Mouse (Mus musculus): ENCODE data around the gene Ints11. TPM values are rescaled to one million over a fixed set of nuclear protein-coding genes. Genes with fewer than 3 reads are reported as not detected.
A peak's percentile ranks its signal among the peaks of the same experiment; 100 is the strongest.

Gene Ints11
- total RNA-seq, 2 experiments from 2014 or later, result 14.7 to 14.9 TPM

DNA sequence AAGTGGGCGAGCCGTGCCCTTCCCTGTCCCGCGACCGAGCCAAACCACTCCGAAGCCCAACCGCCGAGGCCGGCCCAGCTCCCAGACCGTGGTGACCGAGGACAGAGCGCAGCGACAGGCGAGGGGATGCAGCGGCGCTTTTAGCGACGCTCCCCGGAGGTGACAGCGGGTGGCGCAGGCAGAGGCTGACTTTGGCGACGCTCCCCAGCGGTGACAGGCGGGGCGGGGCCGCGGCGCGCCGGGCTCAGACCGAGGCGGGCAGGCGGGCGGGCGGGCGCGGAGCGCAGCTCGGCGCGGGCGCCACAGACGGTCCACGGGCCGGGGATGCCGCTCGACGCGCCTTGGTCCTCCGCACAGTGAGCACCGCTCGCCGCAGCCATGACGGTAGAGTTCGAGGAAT is 22.7 kb downstream of the Ints11 start:
- DNase-seq, result peak; percentile 88 to 89

DNA sequence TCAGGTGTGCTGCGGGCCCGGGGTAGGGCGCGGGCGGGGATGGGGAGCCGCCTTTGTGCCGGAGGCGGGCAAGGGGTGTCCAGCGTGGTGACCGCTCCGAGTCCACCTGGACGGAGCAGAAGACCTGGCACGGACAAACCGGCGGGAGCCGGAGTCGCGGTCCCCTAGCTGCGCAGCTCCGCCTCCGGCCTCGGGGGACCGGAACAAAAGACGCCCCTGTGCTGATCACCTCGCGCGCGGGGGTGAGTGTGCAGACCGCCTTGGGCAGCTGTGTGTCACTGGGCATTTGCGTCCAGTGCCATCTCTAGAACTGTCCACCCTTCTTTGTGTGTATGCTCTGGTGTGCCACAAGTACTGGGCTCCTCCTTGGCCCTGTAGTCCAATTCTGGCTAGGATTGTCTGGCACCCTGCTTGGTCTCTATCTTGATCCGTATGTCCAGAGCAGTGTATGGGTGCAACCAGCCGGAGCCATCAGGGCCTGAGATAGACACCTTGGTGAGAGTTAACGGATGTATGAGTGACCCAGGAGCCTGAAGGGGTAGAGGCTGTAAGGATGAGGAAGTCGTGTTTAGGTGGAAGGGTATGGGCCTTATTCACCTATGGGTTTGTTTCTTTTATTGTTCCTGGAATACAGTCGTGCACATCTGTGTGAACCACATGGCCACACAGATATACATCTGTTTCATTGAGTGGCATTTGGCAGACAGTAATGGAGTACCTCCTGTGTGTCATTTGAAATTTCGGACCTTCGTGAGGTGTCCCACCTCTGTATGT is 23.3 kb downstream of the Ints11 start:
- DNase-seq, result peak in 1 of 2 experiments; percentile 52

DNA sequence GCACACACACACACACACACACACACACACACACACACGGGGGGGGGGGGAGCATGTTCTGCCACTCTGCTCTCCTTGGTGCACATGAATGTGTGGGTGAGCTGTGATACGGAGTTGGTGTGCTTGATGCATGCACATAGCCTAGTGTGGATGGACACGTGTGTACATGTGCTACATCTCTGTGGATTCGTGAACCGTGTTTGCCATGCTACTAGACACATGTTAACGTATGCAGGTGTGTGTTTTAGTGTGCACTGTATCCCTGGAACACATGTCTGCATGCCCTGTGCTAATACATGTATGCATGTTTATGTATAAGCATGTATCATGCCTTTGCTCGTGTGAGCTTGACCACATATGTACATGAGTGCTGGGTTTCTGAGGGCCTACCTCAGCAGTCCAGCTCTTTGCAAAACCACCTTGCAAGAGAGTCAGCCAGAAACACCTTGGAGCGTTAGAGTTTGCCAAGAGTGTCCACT is 23.9 kb downstream of the Ints11 start:
- DNase-seq, result no peak

DNA sequence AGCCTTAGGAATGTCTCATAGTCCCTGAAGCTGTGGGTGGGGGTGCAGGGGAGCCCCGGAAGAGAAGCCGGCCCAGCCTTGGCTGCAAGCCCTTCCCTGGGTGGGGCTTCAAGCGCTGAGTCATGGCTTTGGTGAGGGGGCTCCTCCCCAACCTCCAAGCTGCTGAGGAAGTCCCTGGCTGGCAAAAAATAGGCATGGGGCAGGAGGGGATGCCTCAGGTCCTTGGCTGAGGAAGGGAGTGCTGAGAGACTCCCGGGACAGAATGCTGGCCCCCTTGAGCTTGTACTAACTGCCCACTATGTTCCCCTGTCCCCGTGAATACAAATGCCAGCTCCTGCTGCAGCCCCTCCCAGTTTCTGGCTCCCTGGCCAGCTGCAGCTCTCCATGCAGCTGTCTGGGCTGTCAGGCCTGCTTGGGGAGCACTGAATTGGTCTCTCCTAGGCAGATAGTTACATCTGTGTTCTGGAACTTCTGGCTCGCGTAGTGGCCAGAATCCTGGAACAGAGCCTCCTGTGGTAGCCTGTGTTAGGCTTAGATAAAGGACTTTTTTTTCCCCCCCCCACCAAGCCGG is 25.1 kb downstream of the Ints11 start:
- peak; percentile 88 to 92 for DNase-seq

DNA sequence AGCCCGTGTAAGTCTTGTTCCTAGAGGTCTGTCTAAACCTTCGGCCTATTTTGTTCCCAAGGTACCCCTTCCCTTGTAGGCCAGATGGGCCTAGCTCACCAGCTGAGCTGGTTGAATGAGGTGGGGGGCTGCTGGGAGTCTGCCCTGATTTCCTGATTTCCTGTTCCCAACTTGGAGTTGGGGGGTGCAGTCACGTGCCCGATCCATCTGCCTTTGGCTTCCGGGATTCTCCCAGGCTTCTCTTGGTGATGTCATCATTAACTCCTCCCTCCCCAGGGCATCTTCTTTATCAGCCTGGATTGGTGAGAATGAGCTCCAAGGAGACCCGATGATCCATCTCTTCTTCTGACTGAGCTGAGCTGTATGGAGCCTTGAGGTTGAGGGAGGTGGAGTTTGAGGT is 25.9 kb downstream of the Ints11 start:
- peak; percentile 72 to 81 for DNase-seq

DNA sequence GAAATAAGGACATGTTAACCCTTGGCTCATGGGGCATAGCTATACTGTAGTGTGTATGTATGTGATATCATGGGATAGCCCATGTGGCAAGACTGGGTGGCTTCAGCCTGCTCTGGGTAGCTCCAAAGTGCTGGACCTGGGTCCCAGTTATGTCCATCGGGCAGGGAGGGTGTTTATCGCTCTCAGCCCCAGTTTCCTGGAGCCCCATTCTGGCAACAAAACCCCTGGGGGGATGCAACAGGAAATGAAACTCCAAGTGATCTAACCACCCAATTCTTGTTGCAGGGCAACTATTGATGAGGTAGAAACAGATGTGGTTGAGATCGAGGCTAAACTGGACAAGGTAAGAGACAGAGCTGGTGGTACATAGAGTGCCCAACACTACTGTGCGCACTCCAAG is 26.5 kb downstream of the Ints11 start:
- no peak for DNase-seq

DNA sequence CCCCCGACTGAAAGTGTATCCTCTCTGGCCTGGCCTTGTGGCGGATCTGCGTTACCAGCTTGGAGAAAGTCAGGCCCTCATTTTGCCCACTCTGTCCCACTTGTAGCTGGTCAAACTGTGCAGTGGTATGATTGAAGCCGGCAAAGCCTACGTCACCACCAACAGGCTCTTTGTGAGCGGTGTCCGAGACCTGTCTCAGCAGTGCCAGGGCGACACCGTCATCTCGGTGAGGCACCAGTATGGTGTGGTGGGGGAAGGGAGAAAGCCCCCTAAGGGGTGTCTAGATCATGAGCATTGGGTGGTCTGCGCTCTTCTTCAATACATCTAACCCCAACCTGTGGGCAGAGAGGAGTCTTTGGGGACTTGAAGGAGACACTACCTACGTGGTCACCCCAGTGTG is 27.1 kb downstream of the Ints11 start:
- no peak for DNase-seq

DNA sequence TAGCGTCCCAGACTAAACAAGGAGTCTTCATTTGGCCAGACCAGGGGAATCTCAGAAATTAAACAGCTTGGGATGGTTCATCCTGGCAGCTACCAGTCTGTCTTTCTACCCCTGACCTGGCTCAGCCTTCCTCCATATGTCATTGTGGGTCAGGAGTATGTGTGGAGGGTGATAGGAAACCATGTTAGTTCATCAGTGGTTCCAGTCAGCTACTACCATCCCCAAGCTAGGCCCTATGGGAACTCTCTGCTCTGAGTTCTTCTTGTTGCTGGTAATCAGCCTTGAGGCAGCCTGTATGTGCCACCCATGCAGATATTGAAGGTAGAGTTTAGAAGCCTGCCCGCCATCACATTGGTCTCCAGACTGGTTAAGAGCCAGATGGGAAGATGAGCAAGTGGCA is 29.0 kb downstream of the Ints11 start:
- no peak for DNase-seq

DNA sequence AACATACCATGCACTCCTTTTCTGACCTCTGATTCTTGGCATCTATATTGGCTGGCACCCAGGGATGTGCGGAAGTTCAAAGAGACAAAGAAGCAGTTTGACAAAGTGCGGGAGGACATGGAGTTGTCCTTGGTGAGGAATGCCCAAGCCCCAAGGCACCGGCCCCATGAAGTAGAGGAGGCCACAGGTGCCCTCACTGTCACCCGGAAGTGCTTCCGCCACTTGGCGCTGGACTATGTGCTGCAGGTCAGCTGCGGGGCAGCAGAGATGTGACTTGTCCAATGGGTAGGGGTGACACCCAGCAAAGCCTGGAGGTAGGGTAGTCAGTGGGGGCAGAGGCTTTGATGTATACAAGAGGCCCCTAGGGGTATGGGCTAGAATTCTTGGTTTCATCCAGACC is 30.0 kb downstream of the Ints11 start:
- peak in 1 of 2 experiments; percentile 5 for DNase-seq

DNA sequence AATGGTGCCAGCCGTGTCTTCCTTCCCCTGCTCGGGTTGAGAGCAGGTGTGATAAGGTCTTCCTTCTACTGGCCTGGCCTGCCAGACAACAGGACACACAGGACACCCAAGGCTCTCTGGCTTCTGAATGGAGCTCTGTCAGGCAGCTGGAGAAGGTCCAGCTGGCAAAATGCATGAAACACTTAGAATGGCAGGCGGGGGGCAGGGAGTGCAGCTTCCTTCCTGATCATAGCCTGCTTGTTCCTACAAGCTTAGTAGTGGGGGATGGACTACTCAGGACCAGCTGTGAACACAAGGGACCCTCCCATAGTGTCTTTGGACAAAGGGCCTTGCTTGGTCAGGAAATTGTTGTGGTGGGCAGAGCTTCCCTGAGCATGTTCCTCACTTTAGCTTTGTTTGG is 31.9 kb downstream of the Ints11 start:
- DNase-seq, result peak; percentile 52 to 59

DNA sequence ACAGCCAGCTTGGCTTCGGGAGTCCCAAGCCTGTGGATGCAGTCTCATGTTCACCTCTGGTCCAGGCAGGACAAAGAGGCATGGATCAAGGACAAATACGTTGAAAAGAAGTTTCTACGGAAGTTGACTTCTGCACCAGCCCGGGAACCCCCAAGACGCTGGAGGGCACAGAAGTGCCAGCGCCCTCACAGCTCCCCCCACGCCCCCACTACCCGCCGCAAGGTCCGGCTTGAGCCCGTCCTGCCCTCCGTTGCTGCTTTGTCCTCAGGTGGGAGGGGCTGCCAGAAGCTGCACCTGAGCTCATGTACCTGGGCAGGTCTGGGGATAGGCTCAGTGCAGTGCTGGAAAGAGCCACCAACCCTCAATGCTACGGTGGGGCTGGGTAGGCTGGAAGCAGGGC is 33.9 kb downstream of the Ints11 start:
- peak in 1 of 2 experiments; percentile 1 for DNase-seq

DNA sequence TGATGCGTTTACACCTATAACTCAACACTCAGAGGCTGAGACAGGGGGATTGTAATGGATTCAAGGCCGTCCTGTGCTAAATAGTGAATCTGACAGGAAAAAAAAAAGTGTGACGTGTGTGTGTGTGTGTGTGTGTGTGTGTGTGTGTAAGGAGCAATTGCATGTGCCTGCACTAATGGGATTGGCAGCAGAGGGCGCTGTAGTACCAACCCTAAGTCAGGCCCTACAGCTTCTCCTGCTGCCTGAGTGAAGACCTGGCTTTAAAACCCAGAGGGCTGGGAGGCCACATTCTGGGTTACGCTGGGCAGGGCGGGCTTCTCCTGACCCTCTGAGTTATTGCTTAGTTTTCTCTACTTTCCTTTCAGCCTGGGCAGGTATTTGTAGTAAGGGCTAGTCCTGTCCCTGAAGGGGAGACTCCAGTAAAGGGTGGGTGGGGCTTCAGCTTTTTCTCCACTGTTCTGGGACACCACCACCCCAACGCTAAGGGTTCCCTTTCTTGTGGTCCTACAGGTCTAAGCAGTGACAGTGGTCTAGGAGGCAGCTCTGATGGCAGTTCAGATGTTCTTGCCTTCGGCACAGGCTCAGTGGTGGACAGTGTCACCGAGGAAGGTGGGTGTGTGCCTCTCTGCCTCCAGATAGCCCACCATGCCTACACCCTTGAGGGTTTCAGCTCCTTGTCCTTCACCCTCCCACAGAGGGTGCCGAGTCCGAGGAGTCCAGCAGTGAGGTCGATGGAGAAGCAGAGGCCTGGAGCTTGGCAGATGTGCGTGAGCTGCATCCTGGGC is 35.2 kb downstream of the Ints11 start:
- DNase-seq, result peak in 1 of 2 experiments; percentile 5

DNA sequence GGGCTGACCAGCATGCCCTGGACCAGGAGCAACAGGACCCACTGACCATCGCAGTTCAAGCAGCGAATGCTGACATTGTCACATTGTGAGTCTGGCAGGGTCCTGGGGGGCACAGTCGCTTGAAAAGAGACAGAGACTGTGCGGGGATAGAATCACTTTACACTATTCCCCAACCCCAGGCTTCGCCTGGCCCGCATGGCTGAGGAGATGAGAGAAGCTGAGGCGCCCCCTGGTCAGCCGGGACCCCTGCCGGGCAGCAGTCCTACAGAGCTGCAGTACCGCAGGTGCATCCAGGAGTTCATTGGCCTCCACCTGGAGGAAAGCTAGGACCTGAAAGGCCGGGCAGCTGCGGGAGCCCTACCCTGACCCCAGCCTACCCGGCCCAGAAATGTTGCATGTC is 36.3 kb downstream of the Ints11 start:
- no peak for DNase-seq

DNA sequence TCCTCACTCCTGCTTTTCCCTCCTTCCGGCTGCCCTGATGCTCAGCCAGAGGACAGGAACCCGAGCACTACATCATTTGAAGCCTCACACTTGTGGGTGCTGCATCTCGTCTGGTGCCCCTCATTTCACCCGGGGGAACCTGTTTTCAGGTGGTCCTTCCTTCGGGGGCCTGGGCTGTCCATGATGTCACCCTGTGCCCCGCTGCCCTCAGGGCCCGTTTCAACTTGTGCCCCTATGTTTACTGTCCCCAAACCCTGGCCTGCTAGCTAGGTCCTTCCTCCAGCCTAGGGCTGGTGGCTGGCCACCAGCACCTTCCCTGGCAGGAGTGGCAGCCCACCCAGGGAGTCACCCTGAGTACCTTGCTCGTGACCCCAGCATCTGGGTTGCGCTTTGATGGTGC is 36.8 kb downstream of the Ints11 start:
- DNase-seq, result peak in 1 of 2 experiments; percentile 1

DNA sequence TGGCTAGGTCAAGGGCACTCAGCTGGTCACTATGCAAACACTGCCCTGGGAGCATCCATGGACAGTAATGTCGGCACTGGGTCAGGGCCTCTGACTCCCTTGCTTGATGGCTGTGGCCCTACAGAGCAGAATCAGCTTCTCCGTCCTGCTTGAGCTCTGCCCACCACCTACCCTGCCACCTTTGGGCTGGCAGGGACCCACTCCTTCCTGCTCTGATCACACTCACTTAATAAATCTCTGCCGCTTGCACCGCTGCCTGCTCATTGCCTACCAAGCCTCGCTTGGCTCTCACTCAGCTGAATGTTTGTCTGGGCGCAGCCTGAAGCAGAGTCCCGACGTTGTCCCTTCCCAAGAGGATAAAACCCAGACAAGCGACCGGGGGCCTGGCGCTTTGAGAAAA is 37.7 kb downstream of the Ints11 start:
- DNase-seq, result peak in 1 of 2 experiments; percentile 1

DNA sequence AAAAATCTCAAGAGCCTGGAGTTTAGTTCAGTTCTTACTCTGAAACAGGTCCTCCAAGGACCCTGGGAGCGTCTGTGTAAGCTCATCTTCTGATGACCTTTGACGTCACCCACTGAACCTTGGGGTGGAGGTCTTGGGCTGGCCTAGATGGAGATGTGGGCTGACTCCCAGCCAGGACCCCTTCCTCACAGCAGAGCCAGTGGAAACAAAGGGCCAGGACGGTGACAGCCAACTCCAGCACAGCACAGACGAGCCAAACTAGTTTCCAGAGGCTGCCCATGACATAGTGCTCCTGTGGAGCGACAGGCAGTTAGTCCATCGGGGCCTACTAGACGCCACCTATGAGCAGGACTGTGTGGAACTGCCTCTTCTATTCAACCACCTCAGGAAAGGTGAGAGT is 38.9 kb downstream of the Ints11 start:
- DNase-seq, result peak; percentile 1

DNA sequence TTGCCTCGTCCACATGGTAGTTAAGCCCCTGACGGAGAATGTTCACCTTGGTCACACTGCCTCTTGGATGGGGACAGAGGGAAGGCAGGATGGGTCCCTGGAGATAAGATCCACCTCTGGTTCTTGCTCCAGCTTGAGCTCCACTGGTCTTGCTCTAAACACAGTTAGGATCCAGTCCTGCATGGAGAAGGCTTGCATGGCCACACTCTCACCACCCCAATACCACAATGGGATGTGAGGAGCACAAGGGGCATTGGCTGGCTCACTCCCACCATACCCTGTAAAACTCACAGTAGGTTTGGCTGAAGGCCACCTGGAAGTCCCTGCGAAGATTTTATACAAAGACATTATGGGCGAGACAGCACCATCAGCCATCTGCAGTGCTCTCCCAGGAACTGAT is 39.4 kb downstream of the Ints11 start:
- peak in 1 of 2 experiments; percentile 1 for DNase-seq

DNA sequence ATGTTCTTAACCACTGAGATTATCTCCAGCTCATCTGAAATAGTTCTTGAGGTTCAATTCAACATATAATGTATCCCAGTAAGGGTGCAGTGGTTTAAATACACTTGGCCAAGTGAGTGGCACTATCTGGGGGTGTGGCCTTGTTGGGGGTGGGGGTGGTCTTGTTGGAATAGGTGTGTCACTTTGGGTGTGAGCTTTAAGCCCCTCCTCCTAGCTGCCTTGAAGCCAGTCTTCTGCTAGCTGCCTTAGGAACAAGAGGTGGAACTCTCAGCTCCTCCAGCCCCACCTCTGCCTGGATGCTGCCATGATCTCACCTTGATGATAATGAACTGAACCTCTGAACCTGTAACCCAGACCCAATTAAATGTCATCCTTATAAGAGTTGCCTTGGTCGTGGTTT is 62.7 kb downstream of the Ints11 start:
- no peak for DNase-seq

Small RNA genes within 50 kb of the gene (microRNA-seq; reads per million reads assigned to microRNA genes)
- gene Gm22991, result 0 reads per million in 2 experiments

Other genes starting within 250 kb of the Ints11 start
- gene Cdk11b, start 244.7 kb upstream of the Ints11 start, total RNA-seq (2021), result 10 to 100 TPM; 26.4 to 26.7 TPM
- gene Gm10563, start 224.1 kb upstream of the Ints11 start, total RNA-seq (2021), result not detected
- 1 to 10 TPM; 7.0 to 7.2 TPM for gene Mmp23, start 216.2 kb upstream of the Ints11 start, total RNA-seq (2021)
- gene Mib2, start 200.3 kb upstream of the Ints11 start, total RNA-seq (2021), result 10 to 100 TPM; 24.1 to 24.7 TPM
- 1 to 10 TPM; 1.1 to 1.8 TPM for gene Fndc10, start 175.2 kb upstream of the Ints11 start, total RNA-seq (2021)
- gene Ssu72, start 164.7 kb upstream of the Ints11 start, total RNA-seq (2021), result 10 to 100 TPM; 42.9 to 50.7 TPM
- gene Tmem240, start 134.7 kb upstream of the Ints11 start, total RNA-seq (2021), result under 1 TPM; 0.25 to 0.39 TPM
- 10 to 100 TPM; 44.6 to 44.8 TPM for gene Atad3a, start 108.5 kb upstream of the Ints11 start, total RNA-seq (2021)
- gene Vwa1, start 94.8 kb upstream of the Ints11 start, total RNA-seq (2021), result 10 to 100 TPM in 1 of 2 experiments, 1 to 10 TPM in 1; 7.1 to 14.6 TPM
- gene Tmem88b, start 83.7 kb upstream of the Ints11 start, total RNA-seq (2021), result under 1 TPM; 0.42 to 0.85 TPM
- gene Ankrd65, start 79.1 kb upstream of the Ints11 start, total RNA-seq (2021), result not detected
- 10 to 100 TPM; 76.7 to 79.8 TPM for gene Mrpl20, start 66.7 kb upstream of the Ints11 start, total RNA-seq (2021)
- 10 to 100 TPM; 17.9 to 25.7 TPM for gene Ccnl2, start 57.1 kb upstream of the Ints11 start, total RNA-seq (2021)
- 100 to 1,000 TPM; 106 to 108 TPM for gene Aurkaip1, start 38.3 kb upstream of the Ints11 start, total RNA-seq (2021)
- 10 to 100 TPM; 22.0 to 26.6 TPM for gene Mxra8, start 29.9 kb upstream of the Ints11 start, total RNA-seq (2021)
- gene Dvl1, start 22.1 kb upstream of the Ints11 start, total RNA-seq (2021), result 10 to 100 TPM; 45.0 to 51.5 TPM
- under 1 TPM; 0.22 to 0.23 TPM for gene Tas1r3, start 6.2 kb upstream of the Ints11 start, total RNA-seq (2021)
- gene Cptp, start 106 bp upstream of the Ints11 start, total RNA-seq (2021), result 1 to 10 TPM; 6.2 to 8.0 TPM
- gene Pusl1, start 22.2 kb downstream of the Ints11 start, total RNA-seq (2021), result 10 to 100 TPM; 10.4 to 12.8 TPM
- gene Acap3, start 22.3 kb downstream of the Ints11 start, total RNA-seq (2021), result 1 to 10 TPM; 8.6 to 8.8 TPM
- gene Ube2j2, start 74.3 kb downstream of the Ints11 start, total RNA-seq (2021), result 10 to 100 TPM; 53.0 to 55.9 TPM
- 10 to 100 TPM; 17.0 to 22.4 TPM for gene C1qtnf12, start 92.8 kb downstream of the Ints11 start, total RNA-seq (2021)
- gene B3galt6, start 123.1 kb downstream of the Ints11 start, total RNA-seq (2021), result 1 to 10 TPM; 2.7 to 3.1 TPM
- gene Sdf4, start 123.3 kb downstream of the Ints11 start, total RNA-seq (2021), result 10 to 100 TPM; 82.1 to 89.0 TPM
- 1 to 10 TPM in 1 of 2 experiments, under 1 TPM in 1; 0.25 to 1.0 TPM for gene Tnfrsf4, start 144.3 kb downstream of the Ints11 start, total RNA-seq (2021)
- gene Tnfrsf18, start 156.6 kb downstream of the Ints11 start, total RNA-seq (2021), result under 1 TPM; 0.45 to 0.49 TPM
- under 1 TPM in 1 of 2 experiments, not detected in 1; 0.33 TPM for gene Ttll10, start 189.9 kb downstream of the Ints11 start, total RNA-seq (2021)
- 1 to 10 TPM; 2.0 to 3.0 TPM for gene 9430015G10Rik, start 240.4 kb downstream of the Ints11 start, total RNA-seq (2021)

All from heart, adult 18-20 months (tissue).